Mouse (Mus musculus) limb, embryonic 11.5 days (tissue): ENCODE data around the gene Slc25a14. TPM values are rescaled to one million over a fixed set of nuclear protein-coding genes. Genes with fewer than 3 reads are reported as not detected.

ENCODE experiments used
- ATAC-seq: fragments of 200-750 bp; cut with Nextera tagmentation; 2 replicates; pipeline ENCODE4 v1.8.0; 2017; ENCODE audit warnings: low read depth; ENCODE audit not compliant: insufficient number of reproducible peaks, low FRiP score, low TSS enrichment
- DNase-seq: peaks from one replicate; pipeline ENCODE4 v3.0.0-alpha.2; 2015; ENCODE audit warnings: low spot score
- H3K27ac ChIP-seq: fragments of 300-500 bp; sonication (generic); replicated peaks from 2 replicates; pipeline ENCODE4 v1.5.1; 2014; ENCODE audit warnings: low read depth, mild to moderate bottlenecking, low read length
- H3K27me3 ChIP-seq: fragments of 300-500 bp; sonication (generic); 2 replicates; pipeline ENCODE4 v1.6.1; 2014; ENCODE audit warnings: mild to moderate bottlenecking, low read length, mixed read lengths; ENCODE audit not compliant: control insufficient read depth, insufficient read depth
- H3K36me3 ChIP-seq: fragments of 300-500 bp; sonication (generic); 2 replicates; pipeline ENCODE4 v1.6.1; 2014; ENCODE audit warnings: mild to moderate bottlenecking, low read length, moderate library complexity, mixed read lengths; ENCODE audit not compliant: control insufficient read depth, insufficient read depth
- H3K4me1 ChIP-seq: fragments of 300-500 bp; sonication (generic); 2 replicates; pipeline ENCODE4 v1.6.1; 2014; ENCODE audit warnings: low read length, mixed read lengths; ENCODE audit not compliant: control insufficient read depth, insufficient read depth
- H3K4me2 ChIP-seq: fragments of 300-500 bp; sonication (generic); 2 replicates; pipeline ENCODE4 v1.6.1; 2014; ENCODE audit warnings: low read depth, mild to moderate bottlenecking, moderate library complexity; ENCODE audit not compliant: severe bottlenecking
- H3K4me3 ChIP-seq: fragments of 300-500 bp; sonication (generic); 2 replicates; pipeline ENCODE4 v1.5.1; 2014; ENCODE audit warnings: low read depth, low read length
- H3K9ac ChIP-seq: fragments of 300-500 bp; sonication (generic); 2 replicates; pipeline ENCODE4 v1.6.1; 2014; ENCODE audit warnings: mild to moderate bottlenecking, low read length
- H3K9me3 ChIP-seq: fragments of 300-500 bp; sonication (generic); 2 replicates; pipeline ENCODE4 v1.6.1; 2016; ENCODE audit warnings: low read length; ENCODE audit not compliant: control insufficient read depth
- WGBS: fragments of 180-500 bp; shearing (Covaris S2); extraction: QIAGEN DNeasy Blood & Tissue Kit; methylation state at CpG from one replicate; pipeline ENCODE4 v1.1.7; 2014; 5-methylcytosine and 5-hydroxymethylcytosine counted together
- microRNA-seq: library from miRNA; unstranded; fragments of <30 nt; microRNA quantifications from one replicate; pipeline ENCODE4, GENCODE M21; 2016
- polyA plus RNA-seq: library from polyadenylated mRNA; unstranded; fragments of >200 nt; fragmentation: Nextera tagmentation; extraction: Ambion mirVana; gene quantifications from 2 replicates; pipeline ENCODE4 v1.2.1, GENCODE M21; 2014

Gene Slc25a14
- polyA plus RNA-seq, 1 experiment from 2014 or later = 19.8 TPM

DNA sequence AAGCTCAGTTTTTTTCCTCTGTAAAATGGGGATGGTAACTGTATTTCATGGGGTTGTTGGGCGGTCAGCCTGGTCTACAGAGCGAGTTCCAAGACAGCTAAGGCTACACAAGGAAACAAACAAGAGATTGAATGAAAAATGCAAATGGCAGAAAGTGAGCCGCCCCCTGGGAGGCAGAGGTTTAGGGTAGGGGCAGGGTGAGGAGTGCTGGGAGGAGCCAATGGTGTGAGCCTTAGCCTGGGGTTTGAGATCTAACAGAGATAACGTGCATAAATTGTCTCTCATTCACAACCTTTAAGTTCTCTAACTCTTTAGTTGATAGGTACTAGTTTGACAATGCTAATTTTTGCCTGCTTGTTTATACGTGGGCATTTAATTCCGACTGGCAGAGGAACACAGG lies 71.2 kb downstream of the Slc25a14 start:
- no peaks in the 10 kb centered on the region for H3K9me3 ChIP-seq
- no peaks in the 10 kb centered on the region for H3K4me1 ChIP-seq
- WGBS = 17% methylated on average over 6 of the region's 6 CpGs
- no peak overlapping the region for H3K9ac ChIP-seq
- H3K27ac ChIP-seq = no peak overlapping the region
- DNase-seq (peak; percentile 31), ATAC-seq (peak; percentile 88)
- H3K4me2 ChIP-seq = peak overlapping the region; percentile 24; the same call in 1 of the 2 replicates
- H3K27me3 ChIP-seq = no peaks in the 10 kb centered on the region
- peaks cover 2% of the 10 kb centered on the region; the same call in 1 of the 2 replicates for H3K36me3 ChIP-seq
- peak overlapping the region; percentile 60 for H3K4me3 ChIP-seq

DNA sequence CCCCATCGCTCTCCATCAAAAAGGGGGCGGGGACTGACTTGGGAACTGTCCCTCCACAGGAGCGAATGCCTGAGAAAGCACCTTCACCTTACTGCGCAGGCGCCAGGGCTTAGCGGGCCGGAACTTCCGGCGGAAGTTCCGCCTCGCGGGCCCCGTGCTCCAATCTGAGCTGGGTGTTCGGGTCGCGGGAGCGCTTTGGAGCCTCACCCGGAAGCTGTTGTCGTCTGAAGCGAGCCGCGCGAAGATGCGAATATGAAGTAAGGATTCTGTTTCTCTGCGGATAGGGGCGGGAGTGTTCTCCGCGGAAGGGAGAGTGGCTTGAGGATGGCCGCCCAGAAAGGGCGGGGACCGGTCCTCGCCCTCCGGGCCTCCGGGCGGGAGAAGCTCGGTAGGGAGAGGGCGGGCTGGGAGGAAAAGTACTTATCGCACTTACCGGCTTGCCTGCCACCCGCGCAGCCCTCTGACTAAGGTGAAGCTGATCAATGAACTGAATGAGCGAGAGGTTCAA lies 71.7 kb downstream of the Slc25a14 start, which contains the start of gene Rbmx2:
Rbmx2 (plus strand) TSS at position 141 of the 508 bp plus-strand sequence.
- DNase-seq (peak; percentile 86), ATAC-seq (peak; percentile 91)
- 13% methylated on average over 42 of the region's 42 CpGs for WGBS
- peak within 1 kb of the TSS; percentile 53 for H3K9ac ChIP-seq
- H3K4me2 ChIP-seq = peak within 1 kb of the TSS; percentile 39
- H3K27ac ChIP-seq = no peak within 1 kb of the TSS
- H3K9me3 ChIP-seq = no peaks in the 10 kb centered on the region
- no peaks in the 10 kb centered on the region for H3K27me3 ChIP-seq
- peaks cover 2% of the 10 kb centered on the region; the same call in 1 of the 2 replicates for H3K36me3 ChIP-seq
- H3K4me3 ChIP-seq = peak within 1 kb of the TSS; percentile 60
- H3K4me1 ChIP-seq = no peaks in the 10 kb centered on the region

DNA sequence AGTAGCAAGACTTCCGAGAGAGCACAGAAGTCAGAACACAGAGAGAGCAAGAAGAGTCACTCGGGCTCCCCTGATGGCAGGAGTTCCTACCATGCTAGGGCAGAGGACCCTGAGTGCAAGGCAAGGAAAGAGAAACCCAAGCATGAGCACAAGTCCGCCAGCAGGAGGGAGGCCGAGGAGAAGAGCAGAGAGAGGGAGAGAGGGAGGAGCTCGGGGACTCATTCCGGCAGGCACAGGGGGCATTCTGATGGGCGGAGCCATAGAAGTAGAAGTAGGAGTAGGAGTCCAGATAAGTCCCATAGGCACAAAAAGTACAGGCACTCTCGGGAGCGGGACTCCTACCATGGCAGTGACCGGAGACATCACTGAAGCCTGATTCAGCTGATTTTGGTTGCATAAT lies 86.5 kb downstream of the Slc25a14 start:
- no peaks in the 10 kb centered on the region for H3K4me1 ChIP-seq
- no peaks in the 10 kb centered on the region for H3K36me3 ChIP-seq
- no peaks in the 10 kb centered on the region for H3K27me3 ChIP-seq
- ATAC-seq (no peak), DNase-seq (no peak)
- 95% methylated on average over 10 of the region's 10 CpGs for WGBS
- H3K9ac ChIP-seq = no peak overlapping the region
- H3K4me3 ChIP-seq = no peak overlapping the region
- H3K27ac ChIP-seq = no peak overlapping the region
- H3K4me2 ChIP-seq = no peak overlapping the region
- H3K9me3 ChIP-seq = no peaks in the 10 kb centered on the region

Small RNA genes within 50 kb of the gene (microRNA-seq; reads per million reads assigned to microRNA genes)
- gene Gm27828 = not detected

Other genes starting within 250 kb of the Slc25a14 start
- 2.4 and 2.6 TPM in 2 replicates for gene Elf4, start 160.3 kb upstream of the Slc25a14 start, polyA plus RNA-seq
- 85.8 and 94.2 TPM in 2 replicates for gene Aifm1, start 109.8 kb upstream of the Slc25a14 start, polyA plus RNA-seq
- 4.7 and 5.5 TPM in 2 replicates for gene Rab33a, start 104.1 kb upstream of the Slc25a14 start, polyA plus RNA-seq
- gene Zfp280c, start 28.9 kb upstream of the Slc25a14 start, polyA plus RNA-seq = 23.3 and 23.7 TPM in 2 replicates
- gene Gpr119, start 51.1 kb downstream of the Slc25a14 start, polyA plus RNA-seq = not detected in 2 replicates
- gene Rbmx2, start 71.6 kb downstream of the Slc25a14 start, polyA plus RNA-seq = 22.0 and 30.5 TPM in 2 replicates